Mouse (Mus musculus): ENCODE measurements around the gene Lig4. TPM values are rescaled to one million over a fixed set of nuclear protein-coding genes. Genes with fewer than 3 reads are reported as not detected.
A peak's percentile ranks its signal among the peaks of the same experiment; 100 is the strongest.

Lig4 gene
- 3.0 and 4.0 TPM in 2 replicates for polyA plus RNA-seq (2012; ENCODE audit: insufficient read depth, insufficient read length, missing spikeins)

DNA sequence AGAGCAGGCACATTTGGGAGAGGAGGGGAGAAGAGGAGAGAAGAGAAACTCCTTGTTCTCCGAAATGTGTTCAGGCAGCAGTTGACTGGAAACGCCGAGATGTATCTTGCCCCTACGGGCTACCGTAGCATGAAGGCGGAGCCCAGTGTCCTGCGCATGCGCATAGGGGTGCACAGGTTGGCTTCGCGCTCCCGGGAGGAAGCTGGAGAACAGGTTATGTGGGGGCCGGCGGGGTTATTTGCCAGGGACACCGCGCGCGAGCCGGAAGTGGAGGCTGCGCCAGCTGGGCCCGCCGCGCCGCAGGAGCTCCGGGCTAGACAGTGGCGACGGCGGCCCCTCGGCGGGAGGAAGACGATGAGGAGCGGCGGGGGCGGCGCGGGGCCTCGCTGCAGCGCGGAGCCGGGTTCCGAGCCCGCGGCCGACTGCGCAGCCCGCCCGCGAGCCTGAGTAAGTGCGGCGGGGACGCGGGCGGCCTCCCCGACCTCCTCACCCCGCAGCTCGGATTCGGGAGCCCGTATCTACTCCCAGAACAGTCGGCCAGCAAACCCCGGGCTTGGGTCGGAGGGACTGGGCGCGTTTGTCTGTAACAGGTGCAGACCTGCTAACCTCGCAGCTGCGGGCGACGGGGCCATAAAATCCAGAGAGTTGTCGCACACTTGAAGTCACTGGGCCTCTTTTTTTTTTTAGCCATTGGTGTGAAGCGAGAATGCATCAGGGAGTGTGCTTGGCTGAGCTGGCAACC lies at the start of gene Lig4, which contains the start of gene Abhd13:
Gene Lig4 (minus strand): TSS at position 114 of the 742 bp plus-strand sequence.
Gene Abhd13 (plus strand): TSS at position 135 of the 742 bp plus-strand sequence.
- Histone ChIP-seq H3K4me1 (ENCODE audit: control insufficient read depth, insufficient read depth, insufficient read length, low read length) (peaks cover 9% of the 10 kb centered on the region; the same call in 1 of the 2 replicates), H3K27ac (replicated peaks; ENCODE audit: low read depth, low read length) (peak within 1 kb of the TSS; percentile 65), H3K4me3 (ENCODE audit: insufficient read depth, low read depth, low read length) (peak within 1 kb of the TSS; percentile 92)

GRCm38 (mm10) chr8:10017231-10017630 lies 39.7 kb upstream of the Lig4 start:
- no peak overlapping the region for H3K27ac ChIP-seq (replicated peaks; ENCODE audit: low read depth, low read length)
- H3K4me1 ChIP-seq (ENCODE audit: control insufficient read depth, insufficient read depth, insufficient read length, low read length), result no peaks in the 10 kb centered on the region
- H3K4me3 ChIP-seq (ENCODE audit: insufficient read depth, low read depth, low read length), result no peak overlapping the region

DNA sequence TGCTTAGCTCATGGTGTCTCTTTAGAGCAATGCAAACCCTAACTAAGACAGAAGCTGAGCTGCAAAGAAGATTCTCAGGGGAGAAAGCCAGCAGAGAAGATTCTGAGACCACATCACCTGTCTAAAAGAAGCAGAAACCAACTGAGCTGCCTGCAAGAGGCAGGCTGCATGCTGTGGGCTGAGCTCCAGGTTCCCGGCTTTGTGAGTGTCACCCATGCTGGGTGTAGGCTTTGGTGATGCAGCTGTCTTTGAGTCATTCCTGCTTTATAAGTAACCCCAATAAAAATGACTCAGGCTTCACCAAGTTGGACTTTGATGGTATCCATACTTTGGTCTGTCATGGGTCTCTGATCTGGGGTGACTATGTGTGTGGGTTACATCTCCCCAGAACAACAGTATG lies 38.8 kb upstream of the Lig4 start:
- Histone ChIP-seq H3K4me3 (ENCODE audit: insufficient read depth, low read depth, low read length) (no peak overlapping the region), H3K27ac (replicated peaks; ENCODE audit: low read depth, low read length) (no peak overlapping the region), H3K4me1 (ENCODE audit: control insufficient read depth, insufficient read depth, insufficient read length, low read length) (no peaks in the 10 kb centered on the region)

DNA sequence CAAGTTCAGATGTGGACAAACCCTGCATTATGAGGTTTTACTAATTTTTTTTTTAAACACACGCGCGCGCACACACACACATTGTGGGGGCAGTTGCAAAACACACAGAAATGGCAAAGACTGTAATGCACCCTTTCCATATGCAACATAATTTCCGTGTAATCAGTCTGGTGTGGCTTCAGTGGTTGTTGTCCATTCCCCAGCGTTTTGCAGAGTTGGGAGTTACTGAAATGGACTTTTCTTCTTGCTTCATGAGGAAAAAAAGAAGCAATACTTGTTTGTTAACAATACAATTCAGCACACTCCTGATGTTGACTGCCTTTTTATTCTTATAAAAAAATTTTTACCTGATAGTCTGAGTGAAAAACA lies 30.2 kb upstream of the Lig4 start:
- H3K4me1 ChIP-seq (ENCODE audit: control insufficient read depth, insufficient read depth, insufficient read length, low read length), result no peaks in the 10 kb centered on the region
- H3K27ac ChIP-seq (replicated peaks; ENCODE audit: low read depth, low read length), result no peak overlapping the region
- H3K4me3 ChIP-seq (ENCODE audit: insufficient read depth, low read depth, low read length), result peak overlapping the region; percentile 27

GRCm38 (mm10) chr8:10006986-10007659 lies 29.6 kb upstream of the Lig4 start:
- Histone ChIP-seq H3K27ac (replicated peaks; ENCODE audit: low read depth, low read length) (no peak overlapping the region), H3K4me1 (ENCODE audit: control insufficient read depth, insufficient read depth, insufficient read length, low read length) (no peaks in the 10 kb centered on the region), H3K4me3 (ENCODE audit: insufficient read depth, low read depth, low read length) (peak overlapping the region; percentile 27)

GRCm38 (mm10) chr8:10006156-10006985 lies 28.9 kb upstream of the Lig4 start, which contains the start of gene Tnfsf13b:
Gene Tnfsf13b, plus strand, starts transcription at chr8:10006467.
- Histone ChIP-seq H3K4me1 (ENCODE audit: control insufficient read depth, insufficient read depth, insufficient read length, low read length) (no peaks in the 10 kb centered on the region), H3K27ac (replicated peaks; ENCODE audit: low read depth, low read length) (no peak within 1 kb of the TSS), H3K4me3 (ENCODE audit: insufficient read depth, low read depth, low read length) (peak within 1 kb of the TSS; percentile 27)

- Histone ChIP-seq H3K27ac (replicated peaks; ENCODE audit: low read depth, low read length) (no peak overlapping the region), H3K4me1 (ENCODE audit: control insufficient read depth, insufficient read depth, insufficient read length, low read length) (no peaks in the 10 kb centered on the region), H3K4me3 (ENCODE audit: insufficient read depth, low read depth, low read length) (no peak overlapping the region)
Measured at GRCm38 (mm10) chr8:10004115-10004514, 26.6 kb upstream of the Lig4 start.

GRCm38 (mm10) chr8:9980188-9980587 lies 2.7 kb upstream of the Lig4 start:
- Histone ChIP-seq H3K4me3 (ENCODE audit: insufficient read depth, low read depth, low read length) (no peak overlapping the region), H3K4me1 (ENCODE audit: control insufficient read depth, insufficient read depth, insufficient read length, low read length) (peaks cover 9% of the 10 kb centered on the region; the same call in 1 of the 2 replicates), H3K27ac (replicated peaks; ENCODE audit: low read depth, low read length) (no peak overlapping the region)

- H3K4me3 ChIP-seq (ENCODE audit: insufficient read depth, low read depth, low read length), result 0 out of 2 replicates have a peak overlapping the region, but pooled peaks have one; percentile 8
- peaks cover 9% of the 10 kb centered on the region; the same call in 1 of the 2 replicates for H3K4me1 ChIP-seq (ENCODE audit: control insufficient read depth, insufficient read depth, insufficient read length, low read length)
- H3K27ac ChIP-seq (replicated peaks; ENCODE audit: low read depth, low read length), result no peak overlapping the region
Measured at GRCm38 (mm10) chr8:9979746-9980145, 2.3 kb upstream of the Lig4 start.

DNA sequence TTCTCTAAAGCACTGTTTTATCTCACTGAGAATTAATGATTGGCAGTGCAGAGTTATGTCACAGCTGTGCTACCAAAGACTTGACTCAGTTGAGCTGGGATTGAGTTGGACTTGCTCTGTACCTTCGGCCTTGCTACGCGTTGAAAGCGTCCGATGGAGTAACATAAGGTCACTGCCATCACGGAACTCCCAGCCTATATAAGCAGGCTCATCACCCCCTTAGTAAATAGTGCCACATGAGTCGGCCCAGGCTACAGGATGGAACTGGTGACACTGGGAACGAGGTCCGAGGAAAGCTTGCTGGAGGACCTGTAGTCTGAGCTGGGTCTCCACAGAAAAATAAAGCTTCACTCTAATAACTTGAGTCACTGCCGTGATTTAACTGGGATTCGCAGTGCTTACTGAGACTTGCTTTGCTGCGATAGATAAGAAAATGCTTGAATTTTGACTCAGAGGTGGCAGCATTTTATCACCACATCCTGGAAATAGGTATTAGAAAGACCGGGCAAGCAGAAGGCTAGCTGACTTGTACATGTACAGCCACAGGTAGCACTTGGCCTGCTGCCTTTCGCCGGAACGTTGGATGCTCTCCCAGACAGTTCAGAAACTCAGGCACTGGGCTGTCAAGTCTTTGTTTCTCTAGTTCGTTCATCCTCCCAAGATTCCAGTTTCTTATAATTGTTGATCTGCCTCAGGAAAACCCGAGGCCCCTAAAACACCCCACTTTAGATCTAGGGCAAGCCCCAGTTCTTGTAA lies 1.2 kb upstream of the Lig4 start:
- H3K4me3 ChIP-seq (ENCODE audit: insufficient read depth, low read depth, low read length), result peak overlapping the region; percentile 92
- no peak overlapping the region for H3K27ac ChIP-seq (replicated peaks; ENCODE audit: low read depth, low read length)
- H3K4me1 ChIP-seq (ENCODE audit: control insufficient read depth, insufficient read depth, insufficient read length, low read length), result peaks cover 9% of the 10 kb centered on the region; the same call in 1 of the 2 replicates

- Histone ChIP-seq H3K27ac (replicated peaks; ENCODE audit: low read depth, low read length) (peak overlapping the region; percentile 65), H3K4me1 (ENCODE audit: control insufficient read depth, insufficient read depth, insufficient read length, low read length) (peaks cover 9% of the 10 kb centered on the region; the same call in 1 of the 2 replicates), H3K4me3 (ENCODE audit: insufficient read depth, low read depth, low read length) (peak overlapping the region; percentile 92)
Measured at GRCm38 (mm10) chr8:9977016-9977415, 470 bp downstream of the Lig4 start.

DNA sequence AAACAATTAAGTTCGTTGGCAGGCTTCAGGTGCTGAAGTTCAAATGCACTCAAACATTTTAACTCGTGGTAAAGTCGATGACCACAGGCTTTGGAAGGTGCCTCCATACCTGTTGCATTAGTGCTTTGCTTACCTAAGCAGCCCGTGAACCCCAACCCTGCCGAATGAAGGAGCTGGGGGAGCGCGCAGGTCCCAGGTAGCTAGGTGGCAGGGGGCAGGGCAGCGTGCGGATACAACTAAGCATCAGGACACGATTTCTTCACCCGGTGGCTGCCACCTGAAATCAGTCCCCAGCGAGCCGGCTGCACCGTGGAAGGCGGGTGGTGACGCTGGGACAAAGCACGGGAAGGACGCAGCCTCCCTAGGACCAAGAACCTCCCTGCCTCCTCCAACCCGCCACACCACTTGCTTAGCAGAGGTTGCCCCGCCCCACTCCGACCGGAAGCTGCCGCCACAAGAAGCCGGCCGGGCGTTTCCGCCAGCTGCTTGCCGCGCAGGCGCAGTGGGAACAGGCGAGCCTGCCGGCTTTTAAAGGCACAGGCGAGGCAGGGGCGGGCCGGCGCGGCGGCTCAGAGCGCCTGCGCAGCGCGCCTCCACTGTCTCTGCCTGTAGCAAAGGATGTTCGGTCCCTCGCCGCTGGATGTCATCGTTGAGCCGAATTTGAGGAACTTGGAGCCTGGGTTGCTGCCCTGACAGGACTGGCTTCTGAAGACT lies 1.4 kb downstream of the Lig4 start:
- H3K27ac ChIP-seq (replicated peaks; ENCODE audit: low read depth, low read length), result 0 out of 2 replicates have a peak overlapping the region, but pooled peaks have one; percentile 32
- H3K4me1 ChIP-seq (ENCODE audit: control insufficient read depth, insufficient read depth, insufficient read length, low read length), result peaks cover 9% of the 10 kb centered on the region; the same call in 1 of the 2 replicates
- peak overlapping the region; percentile 84 for H3K4me3 ChIP-seq (ENCODE audit: insufficient read depth, low read depth, low read length)

GRCm38 (mm10) chr8:9975276-9975675 lies 2.2 kb downstream of the Lig4 start:
- Histone ChIP-seq H3K27ac (replicated peaks; ENCODE audit: low read depth, low read length) (no peak overlapping the region), H3K4me3 (ENCODE audit: insufficient read depth, low read depth, low read length) (no peak overlapping the region)

GRCm38 (mm10) chr8:9971866-9972265 lies 5.6 kb downstream of the Lig4 start:
- Histone ChIP-seq H3K27ac (replicated peaks; ENCODE audit: low read depth, low read length) (no peak overlapping the region), H3K4me3 (ENCODE audit: insufficient read depth, low read depth, low read length) (no peak overlapping the region), H3K4me1 (ENCODE audit: control insufficient read depth, insufficient read depth, insufficient read length, low read length) (no peaks in the 10 kb centered on the region)

More at GRCm38 (mm10) chr8:9975276-9975675, 2.2 kb downstream of the Lig4 start:
- peaks cover 9% of the 10 kb centered on the region; the same call in 1 of the 2 replicates for H3K4me1 ChIP-seq (ENCODE audit: control insufficient read depth, insufficient read depth, insufficient read length, low read length)

Data from brown adipose tissue, adult 24 weeks (tissue).